Mouse (Mus musculus): Measurements from ENCODE around the gene Coq2.

DNA sequence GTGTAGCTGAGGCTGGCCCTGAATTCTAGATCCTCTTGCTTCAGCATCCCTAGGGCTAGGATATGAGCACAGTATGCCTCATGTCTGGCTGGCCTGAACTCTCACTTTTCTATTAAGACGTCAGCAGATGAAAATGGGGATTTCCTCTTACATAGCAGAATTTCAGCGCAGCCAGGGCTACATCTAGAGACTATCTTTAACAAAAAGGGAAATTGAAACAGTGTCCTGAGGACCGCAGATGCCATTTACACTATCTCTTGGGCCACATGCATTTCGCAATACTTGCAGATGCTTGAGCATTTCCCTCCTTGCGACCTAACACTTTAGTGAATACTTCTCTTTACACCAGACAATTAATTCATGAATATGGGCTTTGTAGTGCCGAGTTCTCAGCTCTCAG lies 18.6 kb downstream of the Coq2 start:
- TF ChIP-seq CTCF (IDR thresholded peaks at IDR 0.05; ENCODE audit: low read depth) (no peak), EP300 (IDR thresholded peaks at IDR 0.05; ENCODE audit: low read depth) (peak; percentile 34; the same call in 1 of the 2 replicates)
